Mouse (Mus musculus) embryonic stem cell, embryonic (primary cell): ENCODE data around the gene Mael.

Source experiments
- CTCF ChIA-PET, 4 experiments: fragments of 300-600 bp in 2 of 4; fragments of 350-600 bp in 2 of 4; sonication (Branson Sonifier 250); formaldehyde crosslinking; loops; one replicate each; lab custom pipeline; 2022; ENCODE audit warnings: inconsistent platforms in 2 of 4; lab: Charles Lee
- POLR2A ChIA-PET, 4 experiments: fragments of 300-600 bp in 2 of 4; fragments of 350-600 bp in 2 of 4; sonication (Branson Sonifier 250); formaldehyde crosslinking; loops; one replicate each; lab custom pipeline; 2022; ENCODE audit warnings: antibody characterized with exemption in 4 of 4, inconsistent platforms in 1 of 4; lab: Charles Lee

Mael gene

DNA sequence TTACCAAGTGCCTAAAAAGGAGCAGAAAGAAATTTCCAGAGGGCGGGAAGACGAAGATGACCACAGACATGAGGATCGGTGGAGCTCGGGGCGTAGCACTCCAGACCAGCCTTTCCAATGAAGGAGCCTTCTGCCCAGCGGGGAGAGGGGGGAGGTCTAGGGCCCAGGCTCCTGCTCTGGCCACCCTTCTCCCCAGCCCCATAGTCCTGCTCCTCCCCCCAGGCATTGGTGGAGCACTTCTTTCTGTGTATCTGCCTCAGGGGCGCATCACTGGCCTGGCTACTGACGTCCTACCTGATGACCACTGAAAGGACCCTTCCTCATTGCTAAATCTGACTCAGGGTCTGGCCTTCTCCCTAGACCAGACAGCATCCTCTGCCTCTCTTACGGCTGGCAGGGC, 73.4 kb downstream of the Mael start:
- POLR2A ChIA-PET = interaction anchor here in 1 of 4 experiments (0.7 kb wide), 1 partner anchor 16 kb away, joined by 5 read pairs; no protein-coding TSS in a partner anchor

DNA sequence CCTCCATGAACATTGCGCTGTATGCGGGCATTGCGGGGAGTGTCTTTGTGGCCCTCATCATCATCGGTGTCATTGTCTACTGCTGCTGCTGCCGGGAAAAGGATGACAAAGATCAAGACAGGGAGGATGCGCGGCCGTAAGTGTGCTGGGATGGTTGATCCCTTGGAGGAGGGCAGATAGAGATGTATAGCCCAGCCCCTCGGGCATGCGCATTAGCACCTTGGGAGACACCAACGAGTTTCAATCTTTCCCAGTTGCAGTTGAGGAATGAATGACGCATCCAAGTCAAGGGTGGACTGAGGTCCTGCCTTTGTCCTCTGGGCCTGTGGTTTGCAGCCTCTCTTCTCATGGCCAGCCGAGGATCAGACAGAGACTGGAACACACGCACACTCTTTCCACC, 74.0 kb downstream of the Mael start:
- CTCF ChIA-PET = no interaction called here
- POLR2A ChIA-PET = no interaction called here

More for the DNA sequence above, 73.4 kb downstream of the Mael start:
- CTCF ChIA-PET = interaction anchor here in 1 of 4 experiments (0.7 kb wide), 1 partner anchor 1308 kb away, joined by 4 read pairs; no protein-coding TSS in a partner anchor

DNA sequence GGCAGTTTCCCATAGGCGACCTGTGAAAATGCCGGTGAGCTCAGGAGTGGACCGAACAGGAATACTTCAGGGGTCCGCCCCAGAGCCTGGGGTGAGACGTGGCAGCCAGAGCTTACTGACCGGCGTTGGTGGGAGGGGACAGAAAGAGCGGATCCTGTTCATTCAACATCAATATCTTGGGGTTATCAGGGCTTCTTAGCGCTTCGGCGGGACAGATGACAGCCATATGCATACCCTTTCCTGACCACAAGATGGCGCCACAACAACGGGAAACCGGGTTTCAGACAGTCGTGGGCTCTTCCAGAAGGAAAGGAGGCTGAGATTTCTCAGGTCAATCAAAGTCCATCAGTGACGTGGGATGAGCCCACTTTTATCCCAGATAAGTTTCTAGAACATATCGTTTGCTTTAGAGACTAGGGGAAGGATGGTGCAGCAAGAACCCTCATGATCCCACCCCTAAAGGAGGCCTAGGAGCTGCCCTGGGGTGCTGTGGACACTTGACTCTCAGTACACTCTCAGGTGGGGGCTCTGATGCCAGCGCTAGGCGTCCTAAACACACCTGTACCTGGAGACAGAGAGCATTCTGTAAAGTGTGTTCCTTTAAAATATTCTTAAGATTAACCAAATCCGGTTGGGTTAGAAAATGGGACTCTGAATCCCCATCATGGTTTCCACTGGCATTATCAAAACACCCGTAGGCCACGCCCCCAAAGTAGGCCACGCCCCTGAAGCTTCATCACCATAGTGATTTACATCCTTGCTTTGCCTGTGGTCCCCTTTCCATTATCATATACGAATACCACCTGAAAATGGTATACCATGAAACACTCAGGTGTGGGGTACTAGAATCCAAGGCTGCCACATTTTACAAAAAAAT, 77.7 kb downstream of the Mael start:
- ChIA-PET CTCF (interaction anchor here (0.6 to 3.5 kb wide), 13 partner anchors 21 to 381 kb away, joined by 3 to 27 read pairs (median 4); no protein-coding TSS in a partner anchor), POLR2A (interaction anchor here in 2 of 4 experiments (0.7 to 1.3 kb wide), 4 partner anchors 153 to 199 kb away, joined by 3 to 4 read pairs (median 4); no protein-coding TSS in a partner anchor)

DNA sequence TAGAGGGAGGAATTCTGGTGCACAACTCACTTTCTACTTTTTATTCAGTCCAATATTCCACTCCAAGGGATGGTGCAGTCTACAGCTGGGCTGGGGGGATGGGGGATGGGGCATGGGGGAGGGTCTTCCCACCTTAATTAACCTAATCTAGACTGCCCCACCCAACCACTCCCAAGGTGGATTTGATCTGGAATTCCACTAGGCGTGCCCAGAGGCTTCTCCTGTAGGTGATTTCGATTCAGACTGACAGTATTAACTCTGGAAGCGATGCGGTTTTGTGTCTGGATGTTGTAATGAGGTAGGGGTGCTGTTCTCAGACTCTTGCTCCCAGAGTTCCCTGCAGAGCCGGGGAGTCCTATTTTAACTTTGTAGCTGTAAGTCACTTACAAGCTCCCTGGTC, 78.4 kb downstream of the Mael start:
- ChIA-PET POLR2A (interaction anchor here in 3 of 4 experiments (0.7 to 1.3 kb wide), 4 partner anchors 25 to 200 kb away, joined by 3 to 4 read pairs (median 4); no protein-coding TSS in a partner anchor), CTCF (interaction anchor here (0.6 to 3.5 kb wide), 11 partner anchors 66 to 381 kb away, joined by 3 to 27 read pairs (median 5); no protein-coding TSS in a partner anchor)

DNA sequence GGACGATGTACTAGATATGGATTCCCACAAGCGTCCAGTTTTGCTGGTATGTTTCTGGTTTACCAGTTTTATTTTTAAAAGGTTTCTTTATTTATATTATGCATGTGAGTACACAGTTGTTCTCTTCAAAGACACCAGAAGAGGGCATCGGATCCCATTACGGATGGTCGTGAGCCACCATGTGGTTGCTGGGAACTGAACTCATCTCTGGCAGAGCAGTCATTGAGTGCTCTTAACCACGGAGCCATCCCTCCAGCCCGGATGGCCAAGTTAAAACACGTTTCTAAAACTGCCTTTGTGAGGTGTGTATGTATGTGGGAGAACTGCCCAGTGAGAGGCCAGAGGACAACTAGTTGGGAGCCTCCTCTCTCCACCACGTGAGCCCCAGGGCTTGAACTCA, 79.9 kb downstream of the Mael start:
- CTCF ChIA-PET = interaction anchor here in 3 of 4 experiments (0.7 to 3.5 kb wide), 5 partner anchors 160 to 886 kb away, joined by 3 to 24 read pairs (median 7); no protein-coding TSS in a partner anchor
- POLR2A ChIA-PET = interaction anchor here in 3 of 4 experiments (0.6 to 1.7 kb wide), 8 partner anchors 13 to 1533 kb away, joined by 3 to 6 read pairs (median 4); partner anchors contain the start of gene Tada1 (in 1 of the 3)

DNA sequence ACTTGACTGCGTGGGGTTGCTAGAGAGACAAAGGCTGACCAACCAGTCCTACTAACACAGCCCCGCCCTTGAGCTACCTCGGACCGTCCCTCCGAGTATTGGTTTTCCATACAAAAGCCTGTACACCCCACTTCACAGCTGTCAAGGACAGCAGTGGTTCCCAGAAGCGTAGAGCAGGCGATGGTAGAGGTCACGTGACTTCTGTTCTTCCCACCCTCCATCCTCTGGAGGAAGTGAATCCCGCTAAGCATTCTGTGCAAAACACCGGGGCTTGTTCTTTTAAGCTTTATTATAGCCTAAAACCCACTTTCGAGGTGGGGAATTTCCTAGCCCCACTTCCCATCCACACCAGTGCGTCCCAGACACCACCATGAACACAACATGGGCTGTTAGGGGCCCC, 80.8 kb downstream of the Mael start:
- ChIA-PET CTCF (interaction anchor here in 3 of 4 experiments (0.9 to 2.3 kb wide), 3 partner anchors 155 to 202 kb away, joined by 3 to 7 read pairs (median 3); no protein-coding TSS in a partner anchor), POLR2A (interaction anchor here in 3 of 4 experiments (0.6 to 1.7 kb wide), 11 partner anchors 23 to 499 kb away, joined by 3 to 7 read pairs (median 4); partner anchors contain the start of gene Pou2f1 (in 2 of the 3))

DNA sequence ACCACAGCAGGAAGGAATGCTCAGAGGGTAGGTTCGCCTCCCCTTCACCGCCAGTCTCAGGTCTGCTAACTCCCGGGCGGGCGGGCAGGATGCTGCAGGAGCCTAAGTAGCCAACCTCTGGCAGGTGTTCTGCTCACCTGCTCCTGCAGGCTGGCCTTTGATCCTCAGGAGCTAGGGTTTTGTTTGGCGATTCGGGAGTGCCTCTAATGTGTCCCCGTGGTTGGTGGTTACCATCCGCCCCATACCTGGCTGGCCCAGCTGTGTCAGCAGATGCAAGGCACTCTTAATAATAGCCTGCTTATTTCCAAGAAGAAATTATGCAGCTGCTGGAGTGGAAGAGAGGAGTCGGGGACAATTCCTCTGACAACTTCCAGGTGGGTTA, 83.4 kb downstream of the Mael start:
- POLR2A ChIA-PET = interaction anchor here in 3 of 4 experiments (0.6 to 8.5 kb wide), 15 partner anchors 11 to 1577 kb away, joined by 3 to 89 read pairs (median 3); partner anchors contain the start of genes Dusp27 (in 3 of the 3), Pou2f1 (in 2 of the 3) and Creg1 (in 1 of the 3)
- CTCF ChIA-PET = interaction anchor here (0.5 to 1.1 kb wide), 7 partner anchors 9 to 510 kb away, joined by 3 to 5 read pairs (median 3); no protein-coding TSS in a partner anchor

DNA sequence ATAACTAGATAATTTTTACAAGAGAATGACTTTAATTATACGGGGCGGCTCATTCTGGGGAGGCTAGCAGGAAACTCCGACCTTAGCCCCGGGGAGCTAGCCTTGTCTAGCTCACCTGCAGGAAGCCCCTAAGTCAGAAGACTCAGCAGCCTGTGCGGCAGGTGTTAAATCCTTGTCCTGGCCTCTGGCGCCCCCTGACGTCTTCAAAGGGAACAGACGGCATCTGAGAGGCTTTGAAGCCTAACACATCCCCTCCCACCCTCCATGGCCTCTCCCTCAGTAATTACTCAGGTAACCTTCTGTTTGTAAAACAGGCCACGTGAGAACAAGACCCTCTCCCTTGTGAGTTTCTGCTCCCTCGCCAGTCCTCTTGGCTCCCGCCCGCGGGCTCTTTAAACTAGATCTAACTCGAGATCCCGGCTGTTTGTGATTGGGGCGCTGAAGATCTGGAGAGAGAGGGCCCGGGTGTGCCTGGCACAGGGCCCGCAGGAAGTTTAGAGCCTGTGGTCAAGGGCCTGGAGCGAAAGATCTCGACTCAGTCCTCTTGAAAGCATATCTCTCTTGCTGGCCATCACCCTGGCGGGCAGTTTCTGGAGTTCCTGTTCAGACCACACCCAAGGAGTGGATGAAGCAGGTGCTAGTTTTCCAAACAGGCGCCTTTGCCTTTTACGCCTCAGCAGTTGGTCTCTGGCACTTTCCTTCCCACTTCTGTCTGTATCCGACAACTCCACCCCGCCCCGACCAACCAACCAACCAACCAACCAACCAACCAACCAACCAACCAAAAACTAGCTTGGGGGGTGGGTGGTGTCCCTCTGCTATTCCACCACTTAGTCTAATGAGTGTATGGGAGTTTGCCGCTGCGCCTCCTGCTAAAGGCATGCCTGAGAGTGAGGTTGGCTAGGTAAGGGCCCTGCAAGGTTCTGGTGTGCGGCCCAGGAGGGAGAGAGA, 84.1 kb downstream of the Mael start:
- POLR2A ChIA-PET = interaction anchor here (0.6 to 8.5 kb wide), 28 partner anchors 10 to 520 kb away, joined by 3 to 89 read pairs (median 5); partner anchors contain the start of genes Dusp27 (in 3 of the 4), Pou2f1 (in 3 of the 4), Creg1 (in 1 of the 4) and Mpzl1 (in 1 of the 4)
- CTCF ChIA-PET = interaction anchor here (0.6 to 1.8 kb wide), 37 partner anchors 9 to 869 kb away, joined by 3 to 20 read pairs (median 3); partner anchors contain the start of genes Pou2f1 (in 3 of the 4) and Gpa33 (in 1 of the 4)

DNA sequence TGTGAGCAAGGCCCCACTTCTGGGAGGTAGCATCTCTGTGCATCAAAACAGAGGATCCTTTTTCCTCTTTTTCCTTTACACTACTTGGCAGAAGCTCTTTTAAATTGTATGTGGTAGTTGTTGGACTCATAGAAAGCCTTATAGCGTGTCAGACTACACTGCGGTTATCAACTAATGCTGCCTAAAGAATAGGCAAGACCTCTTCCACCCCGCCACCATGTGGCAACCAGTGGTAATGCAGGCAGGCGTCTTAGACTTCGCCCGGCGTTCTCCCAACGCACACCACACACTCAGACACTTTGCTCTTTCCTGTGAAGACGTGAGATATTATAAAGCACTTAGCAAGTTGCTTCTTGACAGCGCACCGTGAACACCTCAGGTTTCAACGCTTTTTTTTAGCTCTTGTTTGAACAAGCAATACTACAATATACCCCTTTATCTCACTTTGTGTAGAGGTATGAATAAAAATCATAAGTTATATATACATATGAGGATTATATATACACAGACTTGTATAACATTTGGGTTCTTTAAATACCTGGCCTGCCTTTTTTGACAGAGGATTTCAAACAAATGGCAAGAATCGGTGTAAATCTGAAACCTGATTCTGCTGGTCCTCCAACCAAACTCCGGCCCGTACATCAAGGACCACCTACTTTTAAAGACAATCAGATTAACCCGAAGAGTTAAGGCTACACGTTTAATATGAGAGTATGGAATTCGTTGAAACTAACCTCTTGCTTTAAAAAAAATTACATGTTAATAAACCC, 85.0 kb downstream of the Mael start:
- ChIA-PET POLR2A (interaction anchor here (0.6 to 8.5 kb wide), 23 partner anchors 9 to 519 kb away, joined by 3 to 89 read pairs (median 6); partner anchors contain the start of genes Pou2f1 (in 3 of the 4), Dusp27 (in 2 of the 4) and Mpzl1 (in 1 of the 4)), CTCF (interaction anchor here (0.6 to 1.8 kb wide), 31 partner anchors 10 to 870 kb away, joined by 3 to 20 read pairs (median 4); partner anchors contain the start of genes Pou2f1 (in 3 of the 4) and Gpa33 (in 1 of the 4))

DNA sequence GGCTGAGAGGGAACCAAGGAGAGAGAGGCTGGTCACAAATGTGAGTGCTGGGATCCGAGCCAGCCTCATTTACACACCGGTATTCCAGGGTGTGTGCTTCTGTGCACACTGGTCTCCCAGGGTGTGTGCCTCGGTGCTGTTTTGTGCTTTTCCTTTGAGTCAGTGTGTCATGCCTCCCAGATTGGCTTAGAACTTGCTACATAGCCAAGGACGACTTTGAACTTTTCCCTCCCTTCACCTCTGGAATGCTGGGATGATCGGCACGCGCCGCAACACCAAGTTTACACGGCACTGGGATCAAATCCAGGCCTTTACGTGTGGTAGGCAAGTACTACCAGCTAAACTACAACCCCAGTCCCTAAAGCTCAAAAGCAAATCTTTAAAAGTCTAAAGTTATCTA, 86.5 kb downstream of the Mael start:
- CTCF ChIA-PET = interaction anchor here in 2 of 4 experiments (0.8 to 3.4 kb wide), 5 partner anchors 27 to 372 kb away, joined by 3 to 11 read pairs (median 7); partner anchors contain the start of gene Pou2f1 (in 1 of the 2)
- POLR2A ChIA-PET = interaction anchor here (0.5 to 8.5 kb wide), 17 partner anchors 9 to 150 kb away, joined by 3 to 89 read pairs (median 7); partner anchors contain the start of genes Dusp27 (in 3 of the 4), Pou2f1 (in 3 of the 4) and Gpa33 (in 1 of the 4)

DNA sequence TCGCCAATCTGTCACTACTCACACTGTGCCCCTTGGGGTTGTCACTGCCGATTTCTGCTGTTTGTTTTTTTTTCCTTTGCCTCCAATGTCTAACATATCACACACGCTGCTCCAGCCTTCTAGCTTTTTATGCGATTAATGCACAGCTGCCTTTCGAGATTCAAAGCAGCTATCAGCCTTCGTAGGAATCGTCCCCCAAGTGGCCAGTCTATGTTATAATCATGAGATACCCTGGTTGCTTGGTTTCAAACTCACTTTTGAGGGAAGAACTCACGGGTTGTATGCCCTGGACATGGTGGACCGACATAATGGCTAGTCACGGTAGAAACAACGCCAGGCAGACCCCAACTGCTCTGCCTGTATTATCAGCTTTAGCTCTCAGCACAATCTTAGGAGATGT, 87.2 kb downstream of the Mael start:
- CTCF ChIA-PET = interaction anchor here in 2 of 4 experiments (1.5 to 3.4 kb wide), 5 partner anchors 26 to 371 kb away, joined by 3 to 11 read pairs (median 7); partner anchors contain the start of gene Pou2f1 (in 1 of the 2)

More for the DNA sequence above, 87.2 kb downstream of the Mael start:
- POLR2A ChIA-PET = interaction anchor here (0.5 to 8.5 kb wide), 20 partner anchors 9 to 150 kb away, joined by 3 to 89 read pairs (median 6); partner anchors contain the start of genes Dusp27 (in 3 of the 4), Pou2f1 (in 3 of the 4) and Gpa33 (in 1 of the 4)
